Mouse (Mus musculus) CH12.LX (cell line): ENCODE measurements at regions not wholly inside any gene's neighbourhood (a gene's known extent, or its start where the extent isn't known, plus 50 kb on each side); places are given as distances from the start of the nearest gene placed in this dataset.

Experiments used
- DNase-seq: peaks from one replicate; pipeline ENCODE4 v3.0.0-alpha.2; 2013; ENCODE audit errors: extremely low read depth
- H3K27ac ChIP-seq: 2 replicates; pipeline ENCODE4 v1.5.1; 2012; ENCODE audit warnings: low read depth, mild to moderate bottlenecking, control low read depth, moderate library complexity; ENCODE audit not compliant: insufficient read depth
- H3K27me3 ChIP-seq: replicated peaks from 2 replicates; pipeline ENCODE3; 2012; ENCODE audit warnings: inconsistent platforms
- H3K36me3 ChIP-seq, 2 experiments: replicated peaks in 1 of 2; 2 replicates each; pipeline versions ENCODE3 to v1.6.1; 2012; ENCODE audit warnings: inconsistent platforms in 1 of 2, low read length in 1 of 2, mild to moderate bottlenecking in 1 of 2, mixed read lengths in 1 of 2, moderate library complexity in 1 of 2; ENCODE audit not compliant: control insufficient read depth in 1 of 2, insufficient read depth in 1 of 2
- H3K4me1 ChIP-seq, 2 experiments: 2 replicates each; pipeline ENCODE4 v1.6.1; 2012; ENCODE audit warnings: inconsistent platforms in 1 of 2, moderate library complexity in 1 of 2; ENCODE audit not compliant: insufficient read depth in 2 of 2, control insufficient read depth in 1 of 2
- H3K4me2 ChIP-seq: 2 replicates; pipeline ENCODE4 v1.6.1; 2012; ENCODE audit warnings: low read depth, mild to moderate bottlenecking, control low read depth; ENCODE audit not compliant: poor library complexity, insufficient read depth, severe bottlenecking
- H3K4me3 ChIP-seq, 3 experiments: fragments of 150-350 bp in 1 of 3; sonication (generic) in 1 of 3; replicated peaks in 1 of 3; 2 replicates each; pipeline versions ENCODE3 to v1.5.1; 2011 to 2012; ENCODE audit warnings: low read depth in 2 of 3, low read length in 2 of 3, mild to moderate bottlenecking in 2 of 3, moderate library complexity in 2 of 3, control low read depth in 1 of 3, improper control_type of control experiment in 1 of 3, inconsistent platforms in 1 of 3, mixed read lengths in 1 of 3; ENCODE audit not compliant: poor library complexity in 1 of 3
- H3K79me2 ChIP-seq: replicated peaks from 2 replicates; pipeline ENCODE4 v1.6.1; 2012; ENCODE audit warnings: mild to moderate bottlenecking, moderate library complexity; ENCODE audit not compliant: control insufficient read depth, poor library complexity, insufficient read depth, severe bottlenecking; ENCODE audit errors: extremely low read depth
- H3K9ac ChIP-seq: 2 replicates; pipeline ENCODE4 v1.6.1; 2012; ENCODE audit warnings: low read depth, mild to moderate bottlenecking, control low read depth, moderate library complexity; ENCODE audit not compliant: insufficient read depth
- H3K9me3 ChIP-seq: replicated peaks from 2 replicates; pipeline ENCODE3; 2012; ENCODE audit warnings: low read length, inconsistent platforms, mixed read lengths
- BHLHE40 ChIP-seq: IDR thresholded peaks from 2 replicates; pipeline ENCODE4 v1.6.1; 2011; ENCODE audit warnings: mild to moderate bottlenecking, low read depth, low read length, improper control_type of control experiment
- JUN ChIP-seq: IDR thresholded peaks from 2 replicates; pipeline ENCODE4 v1.6.1; 2011; ENCODE audit warnings: low read depth, mild to moderate bottlenecking, low read length, improper control_type of control experiment, moderate library complexity; ENCODE audit not compliant: insufficient read depth
- MEF2A ChIP-seq: IDR thresholded peaks from 2 replicates; pipeline ENCODE4 v1.6.1; 2014; ENCODE audit warnings: low read depth, mild to moderate bottlenecking, inconsistent platforms, low read length, improper control_type of control experiment, borderline replicate concordance
- MXI1 ChIP-seq: IDR thresholded peaks from 2 replicates; pipeline ENCODE4 v1.6.1; 2011; ENCODE audit warnings: mild to moderate bottlenecking, low read depth, low read length, improper control_type of control experiment
- MYC ChIP-seq: IDR thresholded peaks from 2 replicates; pipeline ENCODE4 v1.6.1; 2011; ENCODE audit warnings: low read depth, mild to moderate bottlenecking, improper control_type of control experiment, low read length
- NRF1 ChIP-seq: IDR thresholded peaks from 2 replicates; pipeline ENCODE4 v1.6.1; 2014; ENCODE audit warnings: low read depth, mild to moderate bottlenecking, inconsistent platforms, low read length, improper control_type of control experiment, moderate library complexity
- PAX5 ChIP-seq: IDR thresholded peaks from 2 replicates; pipeline ENCODE4 v1.6.1; 2012; ENCODE audit warnings: low read length, inconsistent platforms, mixed read lengths
- POLR2AphosphoS2 ChIP-seq: IDR thresholded peaks from 2 replicates; pipeline ENCODE4 v1.6.1; 2011; ENCODE audit warnings: low read depth, low read length, improper control_type of control experiment
- SIN3A ChIP-seq: IDR thresholded peaks from 2 replicates; pipeline ENCODE4 v1.6.1; 2012; ENCODE audit warnings: low read length, improper control_type of control experiment, inconsistent platforms
- TBP ChIP-seq: conservative IDR thresholded peaks from 2 replicates; pipeline ENCODE4 v1.6.1; 2011; ENCODE audit warnings: low read depth, low read length, improper control_type of control experiment
- USF1 ChIP-seq: IDR thresholded peaks from 2 replicates; pipeline ENCODE4 v1.6.1; 2014; ENCODE audit warnings: low read depth, mild to moderate bottlenecking, inconsistent platforms, low read length, improper control_type of control experiment
- ZC3H11A ChIP-seq: IDR thresholded peaks from 2 replicates; pipeline ENCODE4 v1.6.1; 2012; ENCODE audit warnings: low read depth, mild to moderate bottlenecking, inconsistent platforms, low read length, improper control_type of control experiment
- ZKSCAN1 ChIP-seq: IDR thresholded peaks from 2 replicates; pipeline ENCODE4 v1.6.1; 2012; ENCODE audit warnings: low read depth, inconsistent platforms, low read length, improper control_type of control experiment, borderline replicate concordance
- ZNF384 ChIP-seq: IDR thresholded peaks from 2 replicates; pipeline ENCODE4 v1.6.1; 2012; ENCODE audit warnings: low read depth, low read length, improper control_type of control experiment, inconsistent platforms
- dilution Hi-C: fragments of 300-500 bp; cut with MboI; formaldehyde crosslinking; loops from 2 replicates; pipeline ENCODE4 v1.14.3; 2020; ENCODE audit warnings: low sequenced_read_pairs; ENCODE audit not compliant: extremely low pct_unique_long_range_greater_than_20kb, extremely low pct_ligation_motif_present
- in situ Hi-C: fragments of 300-500 bp; cut with MboI; formaldehyde crosslinking; loops from 3 replicates; pipeline ENCODE4 v1.14.3; 2019; ENCODE audit warnings: low sequenced_read_pairs, low pct_ligation_motif_present, low pct_unique_long_range_greater_than_20kb, mixed read lengths

GRCm38 (mm10) chr15:11699929-11700328 lies 207.2 kb downstream of the Npr3 start:
- no peaks in the 10 kb centered on the region for H3K79me2 ChIP-seq
- H3K36me3 ChIP-seq = no peaks in the 10 kb centered on the region
- no peak overlapping the region for H3K27ac ChIP-seq
- no peak for TF ChIP-seq NRF1
- no peak for TF ChIP-seq POLR2AphosphoS2
- no peak for TF ChIP-seq ZKSCAN1
- no peak for TF ChIP-seq USF1
- TF ChIP-seq ZNF384 = no peak
- TF ChIP-seq JUN = no peak
- no peak for TF ChIP-seq SIN3A
- TF ChIP-seq MEF2A = no peak
- no peak for TF ChIP-seq MXI1
- no peak for TF ChIP-seq MYC
- H3K9ac ChIP-seq = no peak overlapping the region
- no peaks in the 10 kb centered on the region for H3K9me3 ChIP-seq
- no peaks in the 10 kb centered on the region for H3K27me3 ChIP-seq
- H3K4me3 ChIP-seq = no peak overlapping the region
- H3K4me2 ChIP-seq = no peak overlapping the region
- dilution Hi-C loops (no loop called here), in situ Hi-C loops (no loop called here)
- H3K4me1 ChIP-seq = no peaks in the 10 kb centered on the region
- DNase-seq = no peak

- no peak for TF ChIP-seq ZC3H11A
- TF ChIP-seq PAX5 = no peak
- TF ChIP-seq ZNF384 = no peak
- no peak for TF ChIP-seq TBP
- no peak overlapping the region for H3K27ac ChIP-seq
- H3K27me3 ChIP-seq = no peaks in the 10 kb centered on the region
- H3K79me2 ChIP-seq = no peaks in the 10 kb centered on the region
- in situ Hi-C loops = no loop called here
- no peak overlapping the region for H3K9ac ChIP-seq
- H3K36me3 ChIP-seq = no peaks in the 10 kb centered on the region
- H3K9me3 ChIP-seq = no peaks in the 10 kb centered on the region
- peaks cover 3 to 18% of the 10 kb centered on the region in 2 experiments for H3K4me1 ChIP-seq
- dilution Hi-C loops = no loop called here
- no peak overlapping the region for H3K4me3 ChIP-seq
- no peak for DNase-seq
- H3K4me2 ChIP-seq = no peak overlapping the region
These were observed 210.0 kb downstream of the Npr3 start for GRCm38 (mm10) chr15:11697060-11697459.

GRCm38 (mm10) chr15:11693772-11694270 lies 213.3 kb downstream of the Npr3 start:
- no peak overlapping the region for H3K4me3 ChIP-seq
- no peaks in the 10 kb centered on the region for H3K27me3 ChIP-seq
- peak overlapping the region; percentile 75 for H3K4me2 ChIP-seq
- H3K9ac ChIP-seq = 0 out of 2 replicates have a peak overlapping the region, but pooled peaks have one; percentile 36
- H3K4me1 ChIP-seq = peaks cover 3 to 18% of the 10 kb centered on the region in 2 experiments
- peak; percentile 26 for DNase-seq
- 0 out of 2 replicates have a peak, but pooled peaks have one; percentile 25 for TF ChIP-seq MXI1
- TF ChIP-seq BHLHE40 = peak; percentile 25; the same call in 1 of the 2 replicates
- no peak for TF ChIP-seq NRF1
- TF ChIP-seq MYC = peak; percentile 16
- TF ChIP-seq, all 38 proteins: peak for 3
- Histone ChIP-seq H3K27ac (no peak overlapping the region), H3K9me3 (no peaks in the 10 kb centered on the region), H3K36me3 (no peaks in the 10 kb centered on the region), H3K79me2 (no peaks in the 10 kb centered on the region)
- in situ Hi-C loops = no loop called here
- dilution Hi-C loops = no loop called here
